Mouse (Mus musculus) lung, postnatal 0 days (tissue): ENCODE data around the gene Rhox7b. TPM values are rescaled to one million over a fixed set of nuclear protein-coding genes. Genes with fewer than 3 reads are reported as not detected.
A peak's percentile ranks its signal among the peaks of the same experiment; 100 is the strongest.
"Not testable (repeated sequence)": the region's sequence is repeated elsewhere in the genome, so short reads cannot be mapped to it uniquely, and the experiment has no call there.

Experiments
- ATAC-seq: fragments of 200-750 bp; cut with Nextera tagmentation; 2 replicates; pipeline ENCODE4 v1.8.0; 2017; ENCODE audit warnings: moderate library complexity
- DNase-seq: peaks from one replicate; pipeline ENCODE4 v3.0.0-alpha.2; 2016; ENCODE audit warnings: low spot score
- H3K27ac ChIP-seq: fragments of 300-500 bp; sonication (generic); 2 replicates; pipeline ENCODE4 v1.5.1; 2014; ENCODE audit warnings: antibody characterized with exemption, mild to moderate bottlenecking, low read length, mixed read lengths
- H3K27me3 ChIP-seq: fragments of 300-500 bp; sonication (generic); replicated peaks from 2 replicates; pipeline ENCODE4 v1.6.1; 2014; ENCODE audit warnings: low read length, mixed read lengths; ENCODE audit not compliant: insufficient read depth
- H3K36me3 ChIP-seq: fragments of 300-500 bp; sonication (generic); 2 replicates; pipeline ENCODE4 v1.6.1; 2014; ENCODE audit warnings: low read length, mixed read lengths; ENCODE audit not compliant: insufficient read depth
- H3K4me1 ChIP-seq: fragments of 300-500 bp; sonication (generic); 2 replicates; pipeline ENCODE4 v1.6.1; 2014; ENCODE audit warnings: antibody characterized with exemption, low read depth, low read length, mixed read lengths; ENCODE audit not compliant: insufficient read depth
- H3K4me2 ChIP-seq: fragments of 300-500 bp; sonication (generic); replicated peaks from 2 replicates; pipeline ENCODE4 v1.6.1; 2014; ENCODE audit warnings: low read depth, mild to moderate bottlenecking, low read length, moderate library complexity, mixed read lengths
- H3K4me3 ChIP-seq: fragments of 300-500 bp; sonication (generic); 2 replicates; pipeline ENCODE4 v1.5.1; 2014; ENCODE audit warnings: low read depth, low read length
- H3K9ac ChIP-seq: fragments of 300-500 bp; sonication (generic); replicated peaks from 2 replicates; pipeline ENCODE4 v1.6.1; 2014; ENCODE audit warnings: low read depth, mild to moderate bottlenecking
- H3K9me3 ChIP-seq: fragments of 300-500 bp; sonication (generic); 2 replicates; pipeline ENCODE4 v1.6.1; 2016; ENCODE audit warnings: low read length, mixed read lengths
- CTCF ChIP-seq: IDR thresholded peaks from 2 replicates; pipeline ENCODE4 v1.5.1; 2016; ENCODE audit warnings: antibody characterized with exemption, mild to moderate bottlenecking
- EP300 ChIP-seq: IDR thresholded peaks from 2 replicates; pipeline ENCODE4 v1.6.1; 2016; ENCODE audit warnings: antibody characterized with exemption, mild to moderate bottlenecking, control low read depth
- WGBS: fragments of 180-500 bp; shearing (Covaris S2); extraction: QIAGEN DNeasy Blood & Tissue Kit; methylation state at CpG from one replicate; pipeline ENCODE4 v1.1.7; 2014; 5-methylcytosine and 5-hydroxymethylcytosine counted together
- polyA plus RNA-seq: library from polyadenylated mRNA; unstranded; fragments of >200 nt; fragmentation: Nextera tagmentation; extraction: Ambion mirVana; gene quantifications from 2 replicates; pipeline ENCODE4 v1.2.1, GENCODE M21; 2015

Rhox7b gene
- polyA plus RNA-seq, result not detected in 2 replicates

GRCm38 (mm10) chrX:37897132-37897531 lies at the start of gene Rhox7b:
Rhox7b (minus strand) TSS chrX:37897232.
- H3K4me2 ChIP-seq, DNase-seq, ATAC-seq, H3K36me3 ChIP-seq, H3K9me3 ChIP-seq, H3K27ac ChIP-seq, H3K4me3 ChIP-seq, H3K4me1 ChIP-seq, H3K9ac ChIP-seq, H3K27me3 ChIP-seq: not testable (repeated sequence)
- WGBS, result 60% methylated on average over 9 of the region's 9 CpGs

- TF ChIP-seq CTCF, result no peak
- TF ChIP-seq EP300, result no peak
- no peak for DNase-seq
- Histone ChIP-seq H3K27me3 (no peaks in the 10 kb centered on the region), H3K9ac (no peak overlapping the region), H3K4me3 (no peak overlapping the region), H3K27ac (no peak overlapping the region), H3K9me3 (no peaks in the 10 kb centered on the region), H3K4me1 (no peaks in the 10 kb centered on the region), H3K36me3 (no peaks in the 10 kb centered on the region), H3K4me2 (no peak overlapping the region)
- WGBS, result 75% methylated on average over 4 of the region's 4 CpGs
- no peak for ATAC-seq
These were observed 19.3 kb upstream of the Rhox7b start for GRCm38 (mm10) chrX:37916311-37916710.

- no peak for DNase-seq
- 50% methylated on average over 7 of the region's 7 CpGs for WGBS
These were observed 11.5 kb upstream of the Rhox7b start for GRCm38 (mm10) chrX:37908581-37908980.

GRCm38 (mm10) chrX:37903727-37904126 lies 6.7 kb upstream of the Rhox7b start:
- H3K9ac ChIP-seq, result no peak overlapping the region
- ATAC-seq (no peak), DNase-seq (no peak)
- no peak overlapping the region for H3K27ac ChIP-seq
- no peak for TF ChIP-seq EP300
- 0 out of 2 replicates have a peak, but pooled peaks have one; percentile 4 for TF ChIP-seq CTCF
- no peaks in the 10 kb centered on the region for H3K4me1 ChIP-seq
- 64% methylated on average over 5 of the region's 5 CpGs for WGBS
- no peaks in the 10 kb centered on the region for H3K27me3 ChIP-seq
- no peaks in the 10 kb centered on the region for H3K36me3 ChIP-seq
- H3K4me2 ChIP-seq, result no peak overlapping the region
- H3K4me3 ChIP-seq, result no peak overlapping the region
- no peaks in the 10 kb centered on the region for H3K9me3 ChIP-seq

More at GRCm38 (mm10) chrX:37908581-37908980, 11.5 kb upstream of the Rhox7b start:
- no peak for TF ChIP-seq EP300
- TF ChIP-seq CTCF, result no peak
- H3K4me2 ChIP-seq, result no peak overlapping the region
- no peaks in the 10 kb centered on the region for H3K36me3 ChIP-seq
- H3K9ac ChIP-seq, result no peak overlapping the region
- H3K4me1 ChIP-seq, result no peaks in the 10 kb centered on the region
- ATAC-seq, result no peak
- H3K9me3 ChIP-seq, result no peaks in the 10 kb centered on the region
- H3K27me3 ChIP-seq, result no peaks in the 10 kb centered on the region
- no peak overlapping the region for H3K27ac ChIP-seq
- no peak overlapping the region for H3K4me3 ChIP-seq

- H3K4me2 ChIP-seq, H3K27ac ChIP-seq, H3K9me3 ChIP-seq, ATAC-seq, H3K4me1 ChIP-seq, H3K36me3 ChIP-seq, H3K9ac ChIP-seq, H3K4me3 ChIP-seq, DNase-seq, H3K27me3 ChIP-seq: not testable (repeated sequence)
- 79% methylated on average over 9 of the region's 18 CpGs for WGBS
These were observed 4.6 kb upstream of the Rhox7b start, which contains the start of gene Rhox9 for GRCm38 (mm10) chrX:37901670-37902069. Rhox9 (minus strand) TSS chrX:37901770.

GRCm38 (mm10) chrX:37878844-37879243 lies 18.2 kb downstream of the Rhox7b start, which contains the start of gene Rhox8:
Rhox8 (minus strand) TSS chrX:37878944.
- Histone ChIP-seq H3K4me3 (no peak within 1 kb of the TSS), H3K4me2 (no peak within 1 kb of the TSS), H3K9ac (no peak within 1 kb of the TSS), H3K9me3 (no peaks in the 10 kb centered on the region), H3K27ac (no peak within 1 kb of the TSS), H3K4me1 (no peaks in the 10 kb centered on the region), H3K27me3 (no peaks in the 10 kb centered on the region), H3K36me3 (no peaks in the 10 kb centered on the region)
- DNase-seq (no peak), ATAC-seq (no peak)
- 68% methylated on average over 4 of the region's 4 CpGs for whole genome bisulfite sequencing
- TF ChIP-seq EP300 (no peak), CTCF (no peak)

- 91% methylated on average over 2 of the region's 2 CpGs for WGBS
- H3K4me2 ChIP-seq, result no peak overlapping the region
These were observed 25.4 kb downstream of the Rhox7b start for GRCm38 (mm10) chrX:37871641-37872040.

More at GRCm38 (mm10) chrX:37871641-37872040, 25.4 kb downstream of the Rhox7b start:
- Histone ChIP-seq H3K9me3 (no peaks in the 10 kb centered on the region), H3K36me3 (no peaks in the 10 kb centered on the region), H3K27ac (no peak overlapping the region), H3K4me3 (no peak overlapping the region), H3K27me3 (no peaks in the 10 kb centered on the region), H3K9ac (no peak overlapping the region), H3K4me1 (no peaks in the 10 kb centered on the region)
- ATAC-seq, result no peak
- DNase-seq, result no peak
- TF ChIP-seq EP300 (no peak), CTCF (no peak)

Other genes starting within 250 kb of the Rhox7b start
- gene Rhox4g, start 245.9 kb downstream of the Rhox7b start, polyA plus RNA-seq, result not detected in 2 replicates
- gene Rhox3h, start 228.5 kb downstream of the Rhox7b start, polyA plus RNA-seq, result not detected in 2 replicates
- gene Rhox2h, start 224.0 kb downstream of the Rhox7b start, polyA plus RNA-seq, result not detected in 2 replicates
- gene Rhox5, start 92.4 kb downstream of the Rhox7b start, polyA plus RNA-seq, result 1.1 and 1.5 TPM in 2 replicates
- gene Rhox6, start 70.3 kb downstream of the Rhox7b start, polyA plus RNA-seq, result not detected in 2 replicates
- gene Rhox7a, start 65.5 kb downstream of the Rhox7b start, polyA plus RNA-seq, result not detected in 2 replicates
- gene Rhox8, start 18.3 kb downstream of the Rhox7b start, polyA plus RNA-seq, result not detected in 2 replicates
- not detected in 2 replicates for gene Rhox9, start 4.5 kb upstream of the Rhox7b start, polyA plus RNA-seq
- gene Btg1-ps1, start 121.6 kb upstream of the Rhox7b start, polyA plus RNA-seq, result not detected in 2 replicates
- not detected in 2 replicates for gene Btg1-ps2, start 145.9 kb upstream of the Rhox7b start, polyA plus RNA-seq
- not detected in 2 replicates for gene Rhox10, start 169.2 kb upstream of the Rhox7b start, polyA plus RNA-seq
- gene Rhox11, start 187.9 kb upstream of the Rhox7b start, polyA plus RNA-seq, result not detected in 2 replicates
- not detected in 2 replicates for gene Rhox12, start 213.7 kb upstream of the Rhox7b start, polyA plus RNA-seq
- gene Rhox13, start 224.0 kb upstream of the Rhox7b start, polyA plus RNA-seq, result not detected in 2 replicates